Mouse (Mus musculus): ENCODE results near the gene Ppih.
"Not testable (repeated sequence)": the region's sequence is repeated elsewhere in the genome, so short reads cannot be mapped to it uniquely, and the experiment has no call there.

The Ppih gene

GRCm38 (mm10) chr4:119291921-119292320, 28.4 kb downstream of the Ppih start:
- DNase-seq (ENCODE audit: low read depth, low spot score), result peak; percentile 59

GRCm38 (mm10) chr4:119285336-119285735, 35.0 kb downstream of the Ppih start:
- DNase-seq (ENCODE audit: low read depth, low spot score), result no peak

GRCm38 (mm10) chr4:119284861-119285260, 35.5 kb downstream of the Ppih start:
- DNase-seq (ENCODE audit: low read depth, low spot score), result no peak

GRCm38 (mm10) chr4:119278784-119279183, 41.6 kb downstream of the Ppih start:
- DNase-seq (ENCODE audit: low read depth, low spot score), result not testable (repeated sequence)

GRCm38 (mm10) chr4:119275726-119276125, 44.6 kb downstream of the Ppih start:
- no peak for DNase-seq (ENCODE audit: low read depth, low spot score)

- DNase-seq (ENCODE audit: low read depth, low spot score), result no peak
Observed at GRCm38 (mm10) chr4:119275226-119275625, 45.1 kb downstream of the Ppih start.

- no peak for DNase-seq (ENCODE audit: low read depth, low spot score)
Observed at GRCm38 (mm10) chr4:119274627-119275026, 45.7 kb downstream of the Ppih start.

GRCm38 (mm10) chr4:119266606-119267005, 53.7 kb downstream of the Ppih start:
- no peak for DNase-seq (ENCODE audit: low read depth, low spot score)

GRCm38 (mm10) chr4:119263459-119263858, 56.9 kb downstream of the Ppih start:
- DNase-seq (ENCODE audit: low read depth, low spot score), result no peak

- no peak for DNase-seq (ENCODE audit: low read depth, low spot score)
Observed at GRCm38 (mm10) chr4:119262483-119262882, 57.9 kb downstream of the Ppih start.

- DNase-seq (ENCODE audit: low read depth, low spot score), result no peak
Observed at GRCm38 (mm10) chr4:119261087-119261713, 59.1 kb downstream of the Ppih start.

- peak; percentile 79 for DNase-seq (ENCODE audit: low read depth, low spot score)
Observed at GRCm38 (mm10) chr4:119259344-119260254, 60.7 kb downstream of the Ppih start.

GRCm38 (mm10) chr4:119257083-119257482, 63.3 kb downstream of the Ppih start:
- no peak for DNase-seq (ENCODE audit: low read depth, low spot score)

- DNase-seq (ENCODE audit: low read depth, low spot score), result no peak
Observed at GRCm38 (mm10) chr4:119255351-119255750, 65.0 kb downstream of the Ppih start, which contains the start of gene Cldn19. TSS of gene Cldn19 (plus strand) at chr4:119255414.

- no peak for DNase-seq (ENCODE audit: low read depth, low spot score)
Observed at GRCm38 (mm10) chr4:119254012-119254618, 66.2 kb downstream of the Ppih start.

- no peak for DNase-seq (ENCODE audit: low read depth, low spot score)
Observed at GRCm38 (mm10) chr4:119252025-119252808, 68.1 kb downstream of the Ppih start.

Measured in ES-CJ7 (cell line).